Mouse (Mus musculus) kidney, postnatal 0 days (tissue): ENCODE results near the gene Fam78b. TPM values are rescaled to one million over a fixed set of nuclear protein-coding genes. Genes with fewer than 3 reads are reported as not detected.

Experiments
- ATAC-seq: fragments of 200-750 bp; cut with Nextera tagmentation; replicated peaks from 2 replicates; pipeline ENCODE4 v1.8.0; 2017; ENCODE audit warnings: low read depth, moderate number of reproducible peaks, moderate TSS enrichment, moderate library complexity; ENCODE audit not compliant: low FRiP score
- DNase-seq: peaks from one replicate; pipeline ENCODE4 v3.0.0-alpha.2; 2016; ENCODE audit warnings: low spot score
- H3K27ac ChIP-seq: fragments of 300-500 bp; sonication (generic); 2 replicates; pipeline ENCODE4 v1.5.1; 2014; ENCODE audit warnings: mild to moderate bottlenecking
- H3K27me3 ChIP-seq: fragments of 300-500 bp; sonication (generic); 2 replicates; pipeline ENCODE4 v1.6.1; 2014; ENCODE audit warnings: low read length, mixed read lengths; ENCODE audit not compliant: insufficient read depth
- H3K36me3 ChIP-seq: fragments of 300-500 bp; sonication (generic); 2 replicates; pipeline ENCODE4 v1.6.1; 2014; ENCODE audit warnings: low read length, mixed read lengths; ENCODE audit not compliant: insufficient read depth
- H3K4me1 ChIP-seq: fragments of 300-500 bp; sonication (generic); replicated peaks from 2 replicates; pipeline ENCODE4 v1.6.1; 2014; ENCODE audit warnings: antibody characterized with exemption, low read length, mixed read lengths; ENCODE audit not compliant: insufficient read depth
- H3K4me2 ChIP-seq: fragments of 300-500 bp; sonication (generic); 2 replicates; pipeline ENCODE4 v1.6.1; 2014; ENCODE audit warnings: mild to moderate bottlenecking, low read length, moderate library complexity, mixed read lengths
- H3K4me3 ChIP-seq: fragments of 300-500 bp; sonication (generic); replicated peaks from 2 replicates; pipeline ENCODE4 v1.5.1; 2014; ENCODE audit warnings: low read depth, low read length
- H3K9ac ChIP-seq: fragments of 300-500 bp; sonication (generic); 2 replicates; pipeline ENCODE4 v1.6.1; 2014; ENCODE audit warnings: low read depth, low read length
- H3K9me3 ChIP-seq: fragments of 300-500 bp; sonication (generic); replicated peaks from 2 replicates; pipeline ENCODE4 v1.6.1; 2016; ENCODE audit warnings: low read length, inconsistent platforms, mixed read lengths
- CTCF ChIP-seq: IDR thresholded peaks from 2 replicates; pipeline ENCODE4 v1.5.1; 2016; ENCODE audit warnings: antibody characterized with exemption, low read depth, mild to moderate bottlenecking, moderate library complexity
- WGBS: fragments of 180-500 bp; shearing (Covaris S2); extraction: QIAGEN DNeasy Blood & Tissue Kit; methylation state at CpG from one replicate; pipeline ENCODE4 v1.1.7; 2014; 5-methylcytosine and 5-hydroxymethylcytosine counted together
- polyA plus RNA-seq: library from polyadenylated mRNA; unstranded; fragments of >200 nt; fragmentation: Nextera tagmentation; extraction: Ambion mirVana; gene quantifications from 2 replicates; pipeline ENCODE4 v1.2.1, GENCODE M21; 2015

The Fam78b gene
- polyA plus RNA-seq, 1 experiment from 2014 or later: 1.0 TPM

DNA sequence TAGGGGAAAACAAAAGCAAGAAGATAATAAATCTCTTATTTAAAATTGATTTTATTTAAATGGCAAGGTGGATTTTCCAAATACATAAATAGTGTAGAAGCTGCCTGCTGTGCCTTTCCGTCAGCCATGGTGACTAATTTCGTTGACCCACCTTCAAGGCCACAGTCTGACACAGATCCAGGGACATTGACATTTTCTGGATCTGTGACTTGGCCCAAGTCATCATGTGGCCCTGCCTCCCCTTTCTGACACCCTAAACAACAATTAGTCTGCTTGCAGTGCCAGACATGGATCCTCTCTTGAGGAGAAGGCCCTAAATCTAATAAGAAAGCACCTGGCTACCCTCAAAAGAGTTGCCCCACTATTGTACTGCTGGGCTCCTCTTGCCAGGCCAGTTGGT lies 121.2 kb downstream of the Fam78b start:
- DNase-seq (no peak), ATAC-seq (no peak)
- Histone ChIP-seq H3K9me3 (no peaks in the 10 kb centered on the region), H3K4me2 (no peak overlapping the region), H3K4me3 (no peak overlapping the region), H3K36me3 (no peaks in the 10 kb centered on the region), H3K27me3 (no peaks in the 10 kb centered on the region), H3K27ac (no peak overlapping the region), H3K4me1 (no peaks in the 10 kb centered on the region), H3K9ac (no peak overlapping the region)
- no peak for TF ChIP-seq CTCF
- WGBS: 90% methylated on average over 2 of the region's 2 CpGs

DNA sequence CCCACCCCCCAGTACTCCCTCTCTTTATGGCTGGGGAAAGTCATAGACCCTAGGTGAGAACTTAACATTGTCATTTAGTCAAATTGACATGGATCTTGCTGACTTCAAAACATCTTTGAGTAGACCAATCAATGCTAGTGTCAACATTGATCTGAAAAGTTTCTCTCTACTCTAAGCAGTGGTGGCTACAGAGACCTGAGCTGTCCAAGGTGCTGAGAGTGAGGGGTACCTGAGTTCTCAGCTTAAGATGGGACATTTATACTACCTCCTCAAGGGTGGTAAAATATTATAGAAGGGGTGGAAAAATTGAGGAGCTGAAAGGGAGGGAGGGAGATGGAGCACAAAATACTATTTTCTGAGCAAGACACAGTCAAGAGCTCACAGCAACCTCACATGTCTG lies 122.3 kb downstream of the Fam78b start:
- Histone ChIP-seq H3K27ac (no peak overlapping the region), H3K4me1 (no peaks in the 10 kb centered on the region), H3K4me2 (no peak overlapping the region), H3K9ac (no peak overlapping the region), H3K4me3 (no peak overlapping the region), H3K27me3 (no peaks in the 10 kb centered on the region), H3K9me3 (no peaks in the 10 kb centered on the region), H3K36me3 (no peaks in the 10 kb centered on the region)
- peak; percentile 41 for DNase-seq
- no peak for ATAC-seq
- TF ChIP-seq CTCF: no peak

DNA sequence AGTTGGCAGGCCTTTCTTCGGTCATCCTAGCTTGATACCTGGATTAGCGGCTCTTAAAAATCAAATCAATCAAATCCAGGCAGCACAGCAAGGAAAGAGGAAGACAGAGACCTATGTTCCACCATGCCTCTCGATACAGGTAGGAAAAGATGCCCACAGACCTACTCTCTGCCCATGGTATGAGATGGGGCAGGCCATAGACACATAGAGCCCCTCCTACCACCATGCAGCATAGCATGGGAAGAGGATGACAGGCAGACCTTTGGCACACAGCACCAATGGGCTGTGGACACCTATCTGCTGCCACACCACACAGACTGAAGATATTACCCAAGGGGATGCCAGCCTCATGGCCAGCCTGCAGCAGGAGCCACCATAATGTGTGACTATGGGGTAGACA lies 124.7 kb downstream of the Fam78b start:
- Histone ChIP-seq H3K4me1 (no peaks in the 10 kb centered on the region), H3K9ac (no peak overlapping the region), H3K4me3 (no peak overlapping the region), H3K4me2 (no peak overlapping the region), H3K36me3 (no peaks in the 10 kb centered on the region), H3K27me3 (no peaks in the 10 kb centered on the region), H3K9me3 (no peaks in the 10 kb centered on the region), H3K27ac (no peak overlapping the region)
- no peak for ATAC-seq
- WGBS: 83% methylated on average over 3 of the region's 3 CpGs
- DNase-seq: no peak
- TF ChIP-seq CTCF: no peak

DNA sequence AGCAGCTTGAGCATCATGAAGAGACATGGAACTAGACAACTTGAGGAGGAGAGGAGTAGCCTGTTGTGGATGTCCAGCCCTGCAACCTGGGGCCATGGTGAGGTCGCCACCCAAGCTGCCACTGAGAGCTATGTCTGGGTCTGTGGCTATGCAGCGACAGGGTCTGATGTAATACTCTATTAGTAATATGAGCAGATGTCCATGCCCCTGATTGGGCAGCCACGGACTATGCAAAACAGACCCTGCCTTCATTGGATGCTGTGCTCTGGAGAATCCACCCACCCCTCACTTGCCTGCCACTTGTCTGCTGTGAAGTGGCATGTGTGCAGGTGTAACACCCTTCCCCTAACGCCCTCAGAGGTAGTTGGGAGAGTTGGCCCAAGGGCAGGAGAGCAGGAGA lies 125.1 kb downstream of the Fam78b start:
- TF ChIP-seq CTCF: no peak
- Histone ChIP-seq H3K4me3 (no peak overlapping the region), H3K4me2 (no peak overlapping the region), H3K36me3 (no peaks in the 10 kb centered on the region), H3K4me1 (no peaks in the 10 kb centered on the region), H3K9ac (no peak overlapping the region), H3K27ac (no peak overlapping the region), H3K27me3 (no peaks in the 10 kb centered on the region), H3K9me3 (no peaks in the 10 kb centered on the region)
- DNase-seq (no peak), ATAC-seq (no peak)
- WGBS: 56% methylated on average over 4 of the region's 4 CpGs

DNA sequence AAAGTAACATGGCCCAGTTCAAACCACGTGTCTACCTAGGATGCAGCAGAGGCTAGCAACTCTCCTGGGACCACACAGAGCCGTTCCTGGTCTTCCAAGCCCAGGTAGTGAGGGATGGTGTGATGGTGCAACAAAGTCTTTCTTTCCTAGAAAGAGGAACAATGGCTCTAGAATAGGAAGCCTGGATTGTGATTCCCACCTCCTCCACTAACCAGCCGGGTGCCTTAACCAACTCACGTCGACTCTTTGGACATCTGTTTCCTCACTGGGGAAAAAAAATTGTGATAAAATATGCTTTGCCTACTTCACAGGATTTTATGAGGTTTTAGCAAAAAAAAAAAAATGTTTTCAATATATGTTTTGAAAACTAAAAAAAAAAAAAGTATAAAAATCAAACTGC lies 134.5 kb downstream of the Fam78b start:
- DNase-seq: no peak
- 79% methylated on average over 5 of the region's 5 CpGs for WGBS
- no peak for TF ChIP-seq CTCF
- no peaks in the 10 kb centered on the region for H3K9me3 ChIP-seq
- no peak for ATAC-seq
- H3K36me3 ChIP-seq: no peaks in the 10 kb centered on the region
- no peak overlapping the region for H3K27ac ChIP-seq
- no peak overlapping the region for H3K4me3 ChIP-seq
- H3K9ac ChIP-seq: no peak overlapping the region
- no peaks in the 10 kb centered on the region for H3K4me1 ChIP-seq
- H3K27me3 ChIP-seq: no peaks in the 10 kb centered on the region
- no peak overlapping the region for H3K4me2 ChIP-seq
